Mouse (Mus musculus) heart, adult 2 months (tissue): ENCODE results near the gene Plcb4. TPM values are rescaled to one million over a fixed set of nuclear protein-coding genes. Genes with fewer than 3 reads are reported as not detected.

ENCODE experiments used
- DNase-seq, 2 experiments: peaks; one replicate each; pipeline ENCODE4 v3.0.0; 2021
- H3K27ac ChIP-seq: fragments of 200-600 bp; 2 replicates; pipeline ENCODE4 v1.8.1; 2022
- H3K27me3 ChIP-seq: fragments of 200-500 bp; 2 replicates; pipeline ENCODE4 v1.6.1; 2012; ENCODE audit warnings: mild to moderate bottlenecking, low read length, inconsistent platforms, mixed read lengths; ENCODE audit not compliant: control insufficient read depth, insufficient read depth
- H3K36me3 ChIP-seq: fragments of 200-500 bp; 2 replicates; pipeline ENCODE4 v1.6.1; 2012; ENCODE audit warnings: low read length, inconsistent platforms; ENCODE audit not compliant: control insufficient read depth, insufficient read depth
- H3K4me1 ChIP-seq: fragments of 200-500 bp; 2 replicates; pipeline ENCODE4 v1.6.1; 2011; ENCODE audit warnings: low read length; ENCODE audit not compliant: control insufficient read depth, insufficient read depth
- H3K4me3 ChIP-seq: fragments of 200-600 bp; 2 replicates; pipeline ENCODE4 v1.8.1; 2022
- H3K79me2 ChIP-seq: fragments of 200-500 bp; replicated peaks from 2 replicates; pipeline ENCODE4 v1.6.1; 2012; ENCODE audit warnings: mild to moderate bottlenecking, inconsistent platforms, low read length, moderate library complexity, mixed read lengths; ENCODE audit not compliant: control insufficient read depth, insufficient read depth
- H3K9ac ChIP-seq: fragments of 200-500 bp; 2 replicates; pipeline ENCODE4 v1.6.1; 2012; ENCODE audit warnings: low read depth, mild to moderate bottlenecking, control low read depth, inconsistent platforms, low read length, mixed read lengths
- CTCF ChIP-seq: fragments of 200-600 bp; IDR thresholded peaks from 2 replicates; pipeline ENCODE4 v1.8.1; 2022; ENCODE audit warnings: antibody characterized with exemption, mild to moderate bottlenecking, moderate library complexity
- EP300 ChIP-seq: fragments of 200-500 bp; IDR thresholded peaks from 2 replicates; pipeline ENCODE4 v1.6.1; 2011; ENCODE audit warnings: low read depth, low read length, control low read depth; ENCODE audit not compliant: insufficient read depth
- POLR2A ChIP-seq: fragments of 200-500 bp; IDR thresholded peaks from 2 replicates; pipeline ENCODE4 v1.6.1; 2011; ENCODE audit warnings: mild to moderate bottlenecking, low read depth, low read length, control low read depth; ENCODE audit not compliant: insufficient read depth
- WGBS: fragments of 180-500 bp; shearing (Covaris S2); methylation state at CpG from one replicate; pipeline ENCODE4 v1.1.7; 2018; 5-methylcytosine and 5-hydroxymethylcytosine counted together
- intact Hi-C: fragments of 180-260 bp; cut with DNase I; formaldehyde crosslinking; loops from one replicate; pipeline ENCODE4 v1.15.1; 2025
- polyA plus RNA-seq: library from polyadenylated mRNA; depleted of rRNA; stranded (reverse); fragments of >200 nt; gene quantifications from 2 replicates; pipeline ENCODE4 v1.2.3, GENCODE M21; 2012
- total RNA-seq, 2 experiments: library from RNA; stranded (reverse); gene quantifications; 2 replicates each; pipeline ENCODE4 v1.2.3; 2021

Plcb4 gene
- total and polyA plus RNA-seq, 3 experiments = 23.1 to 60.2 (median 55.0) TPM

GRCm38 (mm10) chr2:135676978-135677501, 18.2 kb downstream of the Plcb4 start:
- Histone ChIP-seq H3K27me3 (no peaks in the 10 kb centered on the region), H3K9ac (no peak overlapping the region), H3K36me3 (peaks cover 23% of the 10 kb centered on the region), H3K79me2 (peaks cover 12% of the 10 kb centered on the region), H3K4me1 (peaks cover 20% of the 10 kb centered on the region), H3K27ac (peak overlapping the region; percentile 31), H3K4me3 (no peak overlapping the region)
- 62% methylated on average over 8 of the region's 8 CpGs for WGBS
- intact Hi-C loops = no loop called here
- TF ChIP-seq POLR2A = no peak
- no peak for TF ChIP-seq CTCF
- TF ChIP-seq EP300 = no peak
- DNase-seq = no peak

GRCm38 (mm10) chr2:135677601-135678000, 18.8 kb downstream of the Plcb4 start:
- H3K4me3 ChIP-seq = no peak overlapping the region
- peak overlapping the region; percentile 31 for H3K27ac ChIP-seq
- 60% methylated on average over 5 of the region's 5 CpGs for WGBS
- no peak for DNase-seq
- H3K4me1 ChIP-seq = peaks cover 18% of the 10 kb centered on the region
- H3K9ac ChIP-seq = no peak overlapping the region; the same call in none of the 2 replicates
- intact Hi-C loops = no loop called here
- peaks cover 11% of the 10 kb centered on the region for H3K79me2 ChIP-seq
- H3K27me3 ChIP-seq = no peaks in the 10 kb centered on the region
- TF ChIP-seq POLR2A (no peak), EP300 (no peak)
- peaks cover 22% of the 10 kb centered on the region for H3K36me3 ChIP-seq

- peak in 1 of 2 experiments; percentile 47 for DNase-seq
- peaks cover 15% of the 10 kb centered on the region for H3K36me3 ChIP-seq
- peaks cover 5% of the 10 kb centered on the region for H3K79me2 ChIP-seq
- peak overlapping the region; percentile 59 for H3K27ac ChIP-seq
- peaks cover 19% of the 10 kb centered on the region for H3K4me1 ChIP-seq
- H3K4me3 ChIP-seq = no peak overlapping the region
- H3K9ac ChIP-seq = no peak overlapping the region
- no peaks in the 10 kb centered on the region for H3K27me3 ChIP-seq
- TF ChIP-seq EP300 (peak; percentile 82), CTCF (no peak), POLR2A (no peak)
- intact Hi-C loops = loop anchor here (1.0 kb wide), 1 partner anchor 12 kb away; no protein-coding TSS in a partner anchor
- WGBS = 55% methylated on average over 8 of the region's 8 CpGs
Measured at GRCm38 (mm10) chr2:135680001-135680400, 21.2 kb downstream of the Plcb4 start.

GRCm38 (mm10) chr2:135680406-135681134, 21.8 kb downstream of the Plcb4 start:
- H3K4me3 ChIP-seq = no peak overlapping the region
- H3K9ac ChIP-seq = no peak overlapping the region
- H3K36me3 ChIP-seq = peaks cover 13% of the 10 kb centered on the region
- DNase-seq = no peak
- peaks cover 15% of the 10 kb centered on the region for H3K4me1 ChIP-seq
- 55% methylated on average over 5 of the region's 5 CpGs for WGBS
- peak overlapping the region; percentile 59 for H3K27ac ChIP-seq
- intact Hi-C loops = loop anchor here (1.0 kb wide), 1 partner anchor 12 kb away; no protein-coding TSS in a partner anchor
- TF ChIP-seq CTCF = no peak
- TF ChIP-seq POLR2A = no peak
- no peak for TF ChIP-seq EP300
- no peaks in the 10 kb centered on the region for H3K27me3 ChIP-seq
- peaks cover 4% of the 10 kb centered on the region; the same call in 1 of the 2 replicates for H3K79me2 ChIP-seq

- peaks cover 20% of the 10 kb centered on the region for H3K4me1 ChIP-seq
- no peak overlapping the region for H3K9ac ChIP-seq
- H3K36me3 ChIP-seq = peaks cover 8% of the 10 kb centered on the region
- 77% methylated on average over 10 of the region's 10 CpGs for WGBS
- H3K27ac ChIP-seq = no peak overlapping the region
- H3K4me3 ChIP-seq = no peak overlapping the region
- no peak for TF ChIP-seq CTCF
- no peak for TF ChIP-seq POLR2A
- TF ChIP-seq EP300 = no peak
- H3K79me2 ChIP-seq = peaks cover 3% of the 10 kb centered on the region; the same call in 1 of the 2 replicates
- no peak for DNase-seq
- intact Hi-C loops = no loop called here
- H3K27me3 ChIP-seq = no peaks in the 10 kb centered on the region
Measured at GRCm38 (mm10) chr2:135683684-135684440, 25.1 kb downstream of the Plcb4 start.

GRCm38 (mm10) chr2:135686692-135687091, 27.9 kb downstream of the Plcb4 start:
- Histone ChIP-seq H3K36me3 (peaks cover 13% of the 10 kb centered on the region), H3K79me2 (peaks cover 7% of the 10 kb centered on the region; the same call in 1 of the 2 replicates), H3K27ac (peak overlapping the region; percentile 1), H3K4me3 (no peak overlapping the region), H3K4me1 (peaks cover 12% of the 10 kb centered on the region), H3K27me3 (no peaks in the 10 kb centered on the region), H3K9ac (no peak overlapping the region)
- 64% methylated on average over 4 of the region's 4 CpGs for WGBS
- TF ChIP-seq EP300 (no peak), CTCF (no peak), POLR2A (no peak)
- intact Hi-C loops = no loop called here
- no peak for DNase-seq
